Comparison of ENCODE assay signal across 22 mouse cellular contexts in genomic region chr9:45382834-45383233, GRCm38 (mm10). TPM values are rescaled to one million over a fixed set of nuclear protein-coding genes. Genes with fewer than 3 reads are reported as not detected.
A peak's percentile ranks its signal among the peaks of the same experiment; 100 is the strongest.
DNase-seq lines count a peak whose midpoint lies in the region; ATAC-seq lines count a peak whose summit lies in the region.
"Had no signal": no experiment of that assay in that cellular context is flagged by ENCODE, and none has a peak within 500 bp of the region (broad histone marks: within the 10 kb centered on the region; RNA-seq: fewer than 3 reads in every experiment).

No protein-coding gene starts in this region.

- no peaks in the 10 kb centered on the region for H3K27me3 ChIP-seq in forebrain, embryonic 16.5 days (replicated peaks; ENCODE audit: control insufficient read depth, insufficient read depth, low read length)
- no peaks in the 10 kb centered on the region for H3K27me3 ChIP-seq in forebrain, embryonic 11.5 days (ENCODE audit: control insufficient read depth, insufficient read depth, low read length)
- H3K27me3 ChIP-seq in hindbrain, embryonic 15.5 days: no peaks in the 10 kb centered on the region
- H3K27me3 ChIP-seq in hindbrain, embryonic 13.5 days: no peaks in the 10 kb centered on the region
- H3K27me3 ChIP-seq: embryonic facial prominence, embryonic 12.5 days; forebrain, embryonic 13.5 days had no signal

- no peak for ATAC-seq in forebrain, embryonic 16.5 days
- ATAC-seq in forebrain, embryonic 11.5 days (replicated peaks; ENCODE audit: low FRiP score): no peak
- ATAC-seq in hindbrain, embryonic 15.5 days (ENCODE audit: low FRiP score, low read depth): no peak
- ATAC-seq in hindbrain, embryonic 13.5 days (ENCODE audit: low FRiP score): no peak
- ATAC-seq: activated CD4-positive, CD25-positive, alpha-beta regulatory T cell, adult 4 months; CD4-positive, CD25-positive, alpha-beta regulatory T cell, adult 4 months; forebrain, embryonic 13.5 days; Patski had no signal

- no peaks in the 10 kb centered on the region for H3K36me3 ChIP-seq in forebrain, embryonic 16.5 days (ENCODE audit: control insufficient read depth, insufficient read depth)
- H3K36me3 ChIP-seq in forebrain, embryonic 11.5 days (ENCODE audit: control insufficient read depth, insufficient read depth, low read length): no peaks in the 10 kb centered on the region
- H3K36me3 ChIP-seq in hindbrain, embryonic 15.5 days: no peaks in the 10 kb centered on the region
- H3K36me3 ChIP-seq in hindbrain, embryonic 13.5 days: no peaks in the 10 kb centered on the region; the same call in 1 of the 2 replicates
- H3K36me3 ChIP-seq: G1E had no signal

- H3K27ac ChIP-seq in forebrain, embryonic 16.5 days (ENCODE audit: low read length): 0 out of 2 replicates have a peak overlapping the region, but pooled peaks have one; percentile 6
- H3K27ac ChIP-seq in forebrain, embryonic 11.5 days (ENCODE audit: low read depth, low read length): no peak overlapping the region
- peak overlapping the region; percentile 39; the same call in 1 of the 2 replicates for H3K27ac ChIP-seq in hindbrain, embryonic 15.5 days (replicated peaks)
- H3K27ac ChIP-seq in hindbrain, embryonic 13.5 days: no peak overlapping the region; the same call in 1 of the 2 replicates
- H3K27ac ChIP-seq: embryonic facial prominence, embryonic 10.5 days; embryonic facial prominence, embryonic 12.5 days; forebrain, embryonic 13.5 days had no signal

- WGBS in forebrain, embryonic 16.5 days: 64% methylated on average over 5 of the region's 5 CpGs
- WGBS in forebrain, embryonic 11.5 days: 87% methylated on average over 5 of the region's 5 CpGs
- WGBS in hindbrain, embryonic 15.5 days: 51% methylated on average over 5 of the region's 5 CpGs
- WGBS in hindbrain, embryonic 13.5 days: 81% methylated on average over 5 of the region's 5 CpGs

- peak; percentile 58 to 62 for DNase-seq in cerebellum, postnatal 10 days
- DNase-seq in cerebellum, postnatal 4 days (ENCODE audit: low spot score in 2 of 2): no peak
- DNase-seq in forebrain, embryonic 11.5 days (ENCODE audit: low spot score): no peak
- peak; percentile 40 for DNase-seq in left cerebral cortex, postnatal 4 days
- no peak for DNase-seq in left cerebral cortex, postnatal 25 days (ENCODE audit: low spot score in 2 of 2)
- DNase-seq: adrenal gland, adult 8-10 months; adrenal gland, postnatal 14 days; adrenal gland, postnatal 36 days; B cell, adult 2 months; cerebellum, adult 9-10 months; cerebellum, postnatal 36 days had no signal

- peaks cover 42% of the 10 kb centered on the region for H3K4me1 ChIP-seq in forebrain, embryonic 16.5 days (replicated peaks; ENCODE audit: control insufficient read depth, insufficient read depth, low read length)
- H3K4me1 ChIP-seq in forebrain, embryonic 11.5 days (replicated peaks; ENCODE audit: control insufficient read depth, insufficient read depth, low read length): no peaks in the 10 kb centered on the region
- H3K4me1 ChIP-seq in hindbrain, embryonic 15.5 days (replicated peaks): peaks cover 49% of the 10 kb centered on the region
- peaks cover 55% of the 10 kb centered on the region for H3K4me1 ChIP-seq in hindbrain, embryonic 13.5 days (replicated peaks)

- H3K4me2 ChIP-seq in forebrain, embryonic 16.5 days (ENCODE audit: low read length): no peak overlapping the region
- H3K4me2 ChIP-seq in forebrain, embryonic 11.5 days (ENCODE audit: low read depth, low read length, severe bottlenecking): no peak overlapping the region
- no peak overlapping the region for H3K4me2 ChIP-seq in hindbrain, embryonic 15.5 days
- no peak overlapping the region for H3K4me2 ChIP-seq in hindbrain, embryonic 13.5 days
- H3K4me2 ChIP-seq: embryonic facial prominence, embryonic 12.5 days; forebrain, embryonic 13.5 days had no signal

- intact Hi-C loops in left cerebral cortex, postnatal 4 days (cut with DNase I): no loop called here
- intact Hi-C loops in left cerebral cortex, postnatal 25 days (cut with DNase I): no loop called here

- no peaks in the 10 kb centered on the region for H3K9me3 ChIP-seq in forebrain, embryonic 16.5 days (ENCODE audit: control insufficient read depth, low read length)
- H3K9me3 ChIP-seq in forebrain, embryonic 11.5 days (ENCODE audit: control insufficient read depth, low read length): no peaks in the 10 kb centered on the region
- H3K9me3 ChIP-seq in hindbrain, embryonic 15.5 days: no peaks in the 10 kb centered on the region
- no peaks in the 10 kb centered on the region for H3K9me3 ChIP-seq in hindbrain, embryonic 13.5 days
- H3K9me3 ChIP-seq: embryonic facial prominence, embryonic 10.5 days; embryonic facial prominence, embryonic 12.5 days; forebrain, embryonic 13.5 days; G1E had no signal

- no peak overlapping the region for H3K9ac ChIP-seq in forebrain, embryonic 16.5 days (replicated peaks; ENCODE audit: low read depth, low read length)
- no peak overlapping the region for H3K9ac ChIP-seq in forebrain, embryonic 11.5 days (ENCODE audit: low read length)
- no peak overlapping the region for H3K9ac ChIP-seq in hindbrain, embryonic 15.5 days
- no peak overlapping the region for H3K9ac ChIP-seq in hindbrain, embryonic 13.5 days
- H3K9ac ChIP-seq: embryonic facial prominence, embryonic 12.5 days; forebrain, embryonic 13.5 days had no signal

- no peak overlapping the region for H3K4me3 ChIP-seq in forebrain, embryonic 16.5 days (replicated peaks; ENCODE audit: low read length)
- no peak overlapping the region for H3K4me3 ChIP-seq in forebrain, embryonic 11.5 days (ENCODE audit: low read depth, low read length)
- no peak overlapping the region for H3K4me3 ChIP-seq in hindbrain, embryonic 15.5 days
- no peak overlapping the region for H3K4me3 ChIP-seq in hindbrain, embryonic 13.5 days
- H3K4me3 ChIP-seq: embryonic facial prominence, embryonic 10.5 days; embryonic facial prominence, embryonic 12.5 days; forebrain, embryonic 13.5 days had no signal

RNA-seq across cellular contexts. Expression of gene Fxyd6, which starts 12.8 kb away (rescaled TPM):
- 481 and 559 TPM in 2 replicates for polyA plus RNA-seq in forebrain, embryonic 16.5 days (2015; fragmentation: Nextera tagmentation; extraction: Ambion mirVana)
- 122 and 124 TPM in 2 replicates for polyA plus RNA-seq in forebrain, embryonic 11.5 days (2014; fragmentation: Nextera tagmentation; extraction: Ambion mirVana)
- 577 and 611 TPM in 2 replicates for polyA plus RNA-seq in hindbrain, embryonic 15.5 days (2015; fragmentation: Nextera tagmentation; extraction: Ambion mirVana)
- polyA plus RNA-seq in hindbrain, embryonic 13.5 days (2015; fragmentation: Nextera tagmentation; extraction: Ambion mirVana): 354 and 379 TPM in 2 replicates
- 100 to 1,000 TPM; 368 to 407 TPM for total RNA-seq in left cerebral cortex, postnatal 4 days (2021)
- 100 to 1,000 TPM; 105 to 131 TPM for total RNA-seq in left cerebral cortex, postnatal 25 days (2021)
- polyA plus RNA-seq: CD4-positive, CD25-positive, alpha-beta regulatory T cell, adult 4 months; G1E had no signal

RNA-seq across cellular contexts. Expression of gene Fxyd2, which starts 16.6 kb away (rescaled TPM):
- polyA plus RNA-seq in forebrain, embryonic 16.5 days (2015; fragmentation: Nextera tagmentation; extraction: Ambion mirVana): 6.6 and 8.7 TPM in 2 replicates
- polyA plus RNA-seq in forebrain, embryonic 11.5 days (2014; fragmentation: Nextera tagmentation; extraction: Ambion mirVana): 1.5 and 3.4 TPM in 2 replicates
- polyA plus RNA-seq in hindbrain, embryonic 15.5 days (2015; fragmentation: Nextera tagmentation; extraction: Ambion mirVana): 12.5 and 13.1 TPM in 2 replicates
- polyA plus RNA-seq in hindbrain, embryonic 13.5 days (2015; fragmentation: Nextera tagmentation; extraction: Ambion mirVana): 4.5 and 6.4 TPM in 2 replicates
- 1 to 10 TPM; 6.7 to 7.0 TPM for total RNA-seq in left cerebral cortex, postnatal 4 days (2021)
- total RNA-seq in left cerebral cortex, postnatal 25 days (2021): 10 to 100 TPM in 1 of 2 experiments, 1 to 10 TPM in 1; 7.2 to 13.1 TPM
- total RNA-seq: CH12.LX had no signal
- polyA plus RNA-seq: CD4-positive, CD25-positive, alpha-beta regulatory T cell, adult 4 months; G1E had no signal

RNA-seq across cellular contexts. Expression of gene Dscaml1, which starts 43.6 kb away (rescaled TPM):
- polyA plus RNA-seq in forebrain, embryonic 16.5 days (2015; fragmentation: Nextera tagmentation; extraction: Ambion mirVana): 27.9 and 28.0 TPM in 2 replicates
- 3.4 and 5.4 TPM in 2 replicates for polyA plus RNA-seq in forebrain, embryonic 11.5 days (2014; fragmentation: Nextera tagmentation; extraction: Ambion mirVana)
- 12.2 and 13.8 TPM in 2 replicates for polyA plus RNA-seq in hindbrain, embryonic 15.5 days (2015; fragmentation: Nextera tagmentation; extraction: Ambion mirVana)
- polyA plus RNA-seq in hindbrain, embryonic 13.5 days (2015; fragmentation: Nextera tagmentation; extraction: Ambion mirVana): 11.1 and 11.2 TPM in 2 replicates
- total RNA-seq in left cerebral cortex, postnatal 4 days (2021): 10 to 100 TPM; 46.6 to 49.1 TPM
- total RNA-seq in left cerebral cortex, postnatal 25 days (2021): 10 to 100 TPM; 51.1 to 51.7 TPM
- total RNA-seq: CH12.LX had no signal
- polyA plus RNA-seq: activated CD4-positive, CD25-positive, alpha-beta regulatory T cell, adult 4 months; CD4-positive, CD25-positive, alpha-beta regulatory T cell, adult 4 months; G1E had no signal

Comparison
In these comparisons a context has a peak if more than half of its experiments do, and no peak if none do; other contexts are left out.
1. DNase-seq: peak in cerebellum, postnatal 10 days (2 of 2) and left cerebral cortex, postnatal 4 days (single experiment); none in cerebellum, postnatal 4 days (0 of 2), forebrain, embryonic 11.5 days (single experiment) and left cerebral cortex, postnatal 25 days (0 of 2).
2. H3K27ac ChIP-seq: peak in forebrain, embryonic 16.5 days (single experiment) and hindbrain, embryonic 15.5 days (single experiment); none in forebrain, embryonic 11.5 days (single experiment) and hindbrain, embryonic 13.5 days (single experiment).